Mouse (Mus musculus): ENCODE data around the gene Olfr577. TPM values are rescaled to one million over a fixed set of nuclear protein-coding genes. Genes with fewer than 3 reads are reported as not detected.

The Olfr577 gene
- total and polyA plus RNA-seq, 2 experiments from 2014 or later = not detected

DNA sequence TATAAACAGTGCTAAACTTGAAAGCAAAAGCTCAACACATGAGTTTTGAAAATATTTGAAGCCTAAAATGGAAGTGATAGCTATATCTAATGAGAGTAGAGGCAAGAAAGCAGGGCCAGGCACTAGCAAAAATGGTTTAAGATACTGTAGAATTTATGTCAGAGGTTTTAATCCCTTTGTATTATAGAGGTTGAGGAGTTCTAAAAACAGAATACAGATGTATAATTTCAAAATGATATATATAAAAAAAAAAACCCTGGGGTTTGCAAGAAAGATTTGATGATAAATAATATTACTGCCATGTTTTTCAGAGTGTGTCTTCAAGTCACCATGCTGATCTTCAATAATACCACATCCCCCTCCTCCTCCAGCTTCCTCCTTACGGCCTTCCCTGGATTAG lies 27.6 kb downstream of the Olfr577 start, which contains the start of gene Olfr574:
Gene Olfr574, plus strand, starts transcription at position 301 of the 400 bp plus-strand sequence.
- Histone ChIP-seq H3K4me2 (ENCODE audit: low read depth) (no peak within 1 kb of the TSS), H3K9ac (no peak within 1 kb of the TSS), H3K27me3 (ENCODE audit: insufficient read depth, low read length) (no peaks in the 10 kb centered on the region), H3K4me1 (ENCODE audit: insufficient read depth) (no peaks in the 10 kb centered on the region), H3K36me3 (ENCODE audit: insufficient read depth) (no peaks in the 10 kb centered on the region), H3K27ac (ENCODE audit: low read depth, low read length) (no peak within 1 kb of the TSS), H3K9me3 (ENCODE audit: low read length) (no peaks in the 10 kb centered on the region), H3K4me3 (ENCODE audit: low read depth, low read length) (no peak within 1 kb of the TSS)
- ATAC-seq (no peak), DNase-seq (no peak)
- 100% methylated on average over 1 of the region's 1 CpGs for WGBS
- TF ChIP-seq CTCF (IDR thresholded peaks at IDR 0.05; ENCODE audit: low read depth) = no peak

DNA sequence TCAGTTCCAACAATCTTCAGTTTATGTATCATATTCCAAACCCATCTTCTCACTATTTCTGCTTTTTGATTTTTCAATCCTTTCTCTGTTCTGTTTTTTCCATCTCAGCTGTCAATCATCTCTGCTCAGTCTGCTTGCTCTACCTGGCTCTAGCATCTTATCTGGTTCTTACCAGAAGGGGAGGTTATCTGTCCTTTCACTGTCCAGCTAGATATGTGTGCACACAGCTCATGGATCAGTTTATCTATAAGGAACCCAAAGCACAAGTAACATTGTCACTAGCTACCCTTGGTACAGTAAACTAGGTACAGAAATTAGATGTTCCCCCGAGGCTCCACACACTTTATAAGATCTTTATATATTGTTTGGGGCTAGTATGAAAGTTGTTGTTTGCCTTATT lies 32.3 kb downstream of the Olfr577 start:
- ATAC-seq = no peak
- DNase-seq = no peak
- no peaks in the 10 kb centered on the region for H3K36me3 ChIP-seq (ENCODE audit: insufficient read depth)
- H3K27me3 ChIP-seq (ENCODE audit: insufficient read depth, low read length) = no peaks in the 10 kb centered on the region
- H3K4me1 ChIP-seq (ENCODE audit: insufficient read depth) = no peaks in the 10 kb centered on the region
- H3K4me2 ChIP-seq (ENCODE audit: low read depth) = no peak overlapping the region
- H3K9ac ChIP-seq = no peak overlapping the region
- H3K9me3 ChIP-seq (ENCODE audit: low read length) = no peaks in the 10 kb centered on the region
- no peak overlapping the region for H3K4me3 ChIP-seq (ENCODE audit: low read depth, low read length)
- 92% methylated on average over 1 of the region's 1 CpGs for WGBS
- H3K27ac ChIP-seq (ENCODE audit: low read depth, low read length) = no peak overlapping the region
- TF ChIP-seq CTCF (IDR thresholded peaks at IDR 0.05; ENCODE audit: low read depth) = no peak

DNA sequence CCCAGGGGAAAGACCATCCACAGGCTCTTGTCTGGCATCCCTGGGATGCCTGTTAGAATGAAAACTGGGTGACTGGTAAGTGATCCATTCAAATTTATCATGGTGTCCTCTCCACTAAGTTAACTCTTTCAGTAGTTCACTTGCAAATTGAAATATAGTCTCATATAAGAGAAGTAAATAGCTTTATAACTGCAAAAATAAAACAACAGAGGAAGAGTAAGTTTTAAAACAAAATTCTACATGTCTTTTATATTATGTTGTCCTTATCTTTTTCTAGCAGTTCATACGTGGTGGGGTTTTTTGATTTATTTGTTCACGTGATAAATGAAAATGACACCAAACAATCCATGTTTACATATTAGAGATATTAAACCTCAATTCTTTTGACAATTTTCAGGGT lies 33.3 kb downstream of the Olfr577 start, which contains the start of gene Olfr573-ps1:
Gene Olfr573-ps1, minus strand, starts transcription at position 101 of the 400 bp plus-strand sequence.
- Histone ChIP-seq H3K9me3 (ENCODE audit: low read length) (no peaks in the 10 kb centered on the region), H3K4me1 (ENCODE audit: insufficient read depth) (no peaks in the 10 kb centered on the region), H3K27ac (ENCODE audit: low read depth, low read length) (no peak within 1 kb of the TSS), H3K36me3 (ENCODE audit: insufficient read depth) (no peaks in the 10 kb centered on the region), H3K27me3 (ENCODE audit: insufficient read depth, low read length) (no peaks in the 10 kb centered on the region), H3K4me2 (ENCODE audit: low read depth) (no peak within 1 kb of the TSS), H3K9ac (no peak within 1 kb of the TSS), H3K4me3 (ENCODE audit: low read depth, low read length) (no peak within 1 kb of the TSS)
- DNase-seq (no peak), ATAC-seq (no peak)
- 96% methylated on average over 2 of the region's 2 CpGs for WGBS
- TF ChIP-seq CTCF (IDR thresholded peaks at IDR 0.05; ENCODE audit: low read depth) = no peak

DNA sequence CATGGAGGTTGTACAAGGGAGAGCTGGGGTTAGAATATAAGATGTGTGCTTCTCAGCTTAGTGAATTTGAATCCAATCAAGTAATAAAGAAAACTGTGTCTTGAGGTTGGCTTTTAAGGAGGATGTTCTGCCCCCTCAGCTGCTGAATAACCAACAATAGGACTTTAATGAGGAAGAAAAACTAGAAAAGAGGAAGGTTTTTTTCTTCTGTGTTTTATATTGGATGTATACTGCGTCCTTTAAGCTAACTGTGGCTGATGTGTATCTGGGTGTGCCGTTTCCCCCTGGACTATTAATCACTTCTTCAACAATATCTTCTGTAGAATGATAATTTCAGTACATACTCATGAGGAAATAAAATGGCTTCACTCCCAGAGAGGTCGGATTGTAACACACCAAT lies 48.6 kb downstream of the Olfr577 start:
- DNase-seq = no peak
- Histone ChIP-seq H3K36me3 (ENCODE audit: insufficient read depth) (no peaks in the 10 kb centered on the region), H3K27ac (ENCODE audit: low read depth, low read length) (no peak overlapping the region), H3K27me3 (ENCODE audit: insufficient read depth, low read length) (no peaks in the 10 kb centered on the region), H3K4me2 (ENCODE audit: low read depth) (no peak overlapping the region), H3K9me3 (ENCODE audit: low read length) (no peaks in the 10 kb centered on the region), H3K9ac (no peak overlapping the region), H3K4me3 (ENCODE audit: low read depth, low read length) (no peak overlapping the region), H3K4me1 (ENCODE audit: insufficient read depth) (no peaks in the 10 kb centered on the region)
- TF ChIP-seq CTCF (IDR thresholded peaks at IDR 0.05; ENCODE audit: low read depth) = no peak
- WGBS = 70% methylated on average over 3 of the region's 3 CpGs
- no peak for ATAC-seq

GRCm38 (mm10) chr7:102924109-102924508 lies 51.6 kb downstream of the Olfr577 start, which contains the start of gene Olfr572:
Olfr572 (plus strand) TSS chr7:102924409.
- Histone ChIP-seq H3K36me3 (ENCODE audit: insufficient read depth) (no peaks in the 10 kb centered on the region), H3K4me1 (ENCODE audit: insufficient read depth) (no peaks in the 10 kb centered on the region), H3K9me3 (ENCODE audit: low read length) (no peaks in the 10 kb centered on the region), H3K27ac (ENCODE audit: low read depth, low read length) (no peak within 1 kb of the TSS), H3K4me3 (ENCODE audit: low read depth, low read length) (no peak within 1 kb of the TSS), H3K27me3 (ENCODE audit: insufficient read depth, low read length) (no peaks in the 10 kb centered on the region), H3K9ac (no peak within 1 kb of the TSS), H3K4me2 (ENCODE audit: low read depth) (no peak within 1 kb of the TSS)
- no peak for TF ChIP-seq CTCF (IDR thresholded peaks at IDR 0.05; ENCODE audit: low read depth)
- DNase-seq (no peak), ATAC-seq (no peak)
- 61% methylated on average over 1 of the region's 1 CpGs for WGBS

Other genes with a start within 250 kb of the Olfr577 start
- not detected in 2 replicates for gene Olfr559, start 248.5 kb downstream of the Olfr577 start, total RNA-seq (2014; rRNA removed)
- gene Olfr559, start 248.5 kb downstream of the Olfr577 start, polyA plus RNA-seq (2015; fragmentation: Nextera tagmentation; extraction: Ambion mirVana) = not detected in 2 replicates
- not detected in 2 replicates for gene Olfr560, start 216.6 kb downstream of the Olfr577 start, total RNA-seq (2014; rRNA removed)
- not detected in 2 replicates for gene Olfr560, start 216.6 kb downstream of the Olfr577 start, polyA plus RNA-seq (2015; fragmentation: Nextera tagmentation; extraction: Ambion mirVana)
- not detected in 2 replicates for gene Olfr78, start 216.5 kb downstream of the Olfr577 start, total RNA-seq (2014; rRNA removed)
- 0.04 TPM in 1 of 2 replicates, not detected in the other for gene Olfr78, start 216.5 kb downstream of the Olfr577 start, polyA plus RNA-seq (2015; fragmentation: Nextera tagmentation; extraction: Ambion mirVana)
- gene Olfr561, start 204.7 kb downstream of the Olfr577 start, total RNA-seq (2014; rRNA removed) = not detected in 2 replicates
- not detected in 2 replicates for gene Olfr561, start 204.7 kb downstream of the Olfr577 start, polyA plus RNA-seq (2015; fragmentation: Nextera tagmentation; extraction: Ambion mirVana)
- not detected in 2 replicates for gene Olfr564, start 172.5 kb downstream of the Olfr577 start, total RNA-seq (2014; rRNA removed)
- gene Olfr564, start 172.5 kb downstream of the Olfr577 start, polyA plus RNA-seq (2015; fragmentation: Nextera tagmentation; extraction: Ambion mirVana) = not detected in 2 replicates
- not detected in 2 replicates for gene Olfr566, start 117.2 kb downstream of the Olfr577 start, total RNA-seq (2014; rRNA removed)
- gene Olfr566, start 117.2 kb downstream of the Olfr577 start, polyA plus RNA-seq (2015; fragmentation: Nextera tagmentation; extraction: Ambion mirVana) = not detected in 2 replicates
- gene Olfr568, start 98.8 kb downstream of the Olfr577 start, total RNA-seq (2014; rRNA removed) = not detected in 2 replicates
- gene Olfr568, start 98.8 kb downstream of the Olfr577 start, polyA plus RNA-seq (2015; fragmentation: Nextera tagmentation; extraction: Ambion mirVana) = not detected in 2 replicates
- not detected in 2 replicates for gene Olfr569, start 85.1 kb downstream of the Olfr577 start, total RNA-seq (2014; rRNA removed)
- gene Olfr569, start 85.1 kb downstream of the Olfr577 start, polyA plus RNA-seq (2015; fragmentation: Nextera tagmentation; extraction: Ambion mirVana) = not detected in 2 replicates
- not detected in 2 replicates for gene Olfr570, start 81.4 kb downstream of the Olfr577 start, total RNA-seq (2014; rRNA removed)
- 0.23 TPM in 1 of 2 replicates, not detected in the other for gene Olfr570, start 81.4 kb downstream of the Olfr577 start, polyA plus RNA-seq (2015; fragmentation: Nextera tagmentation; extraction: Ambion mirVana)
- not detected in 2 replicates for gene Olfr571, start 58.4 kb downstream of the Olfr577 start, total RNA-seq (2014; rRNA removed)
- not detected in 2 replicates for gene Olfr571, start 58.4 kb downstream of the Olfr577 start, polyA plus RNA-seq (2015; fragmentation: Nextera tagmentation; extraction: Ambion mirVana)
- gene Olfr572, start 51.5 kb downstream of the Olfr577 start, total RNA-seq (2014; rRNA removed) = not detected in 2 replicates
- not detected in 2 replicates for gene Olfr572, start 51.5 kb downstream of the Olfr577 start, polyA plus RNA-seq (2015; fragmentation: Nextera tagmentation; extraction: Ambion mirVana)
- gene Olfr573-ps1, start 33.4 kb downstream of the Olfr577 start, total RNA-seq (2014; rRNA removed) = not detected in 2 replicates
- gene Olfr573-ps1, start 33.4 kb downstream of the Olfr577 start, polyA plus RNA-seq (2015; fragmentation: Nextera tagmentation; extraction: Ambion mirVana) = not detected in 2 replicates
- not detected in 2 replicates for gene Olfr574, start 27.5 kb downstream of the Olfr577 start, total RNA-seq (2014; rRNA removed)
- gene Olfr574, start 27.5 kb downstream of the Olfr577 start, polyA plus RNA-seq (2015; fragmentation: Nextera tagmentation; extraction: Ambion mirVana) = not detected in 2 replicates
- gene Olfr575, start 17.2 kb downstream of the Olfr577 start, total RNA-seq (2014; rRNA removed) = not detected in 2 replicates
- gene Olfr575, start 17.2 kb downstream of the Olfr577 start, polyA plus RNA-seq (2015; fragmentation: Nextera tagmentation; extraction: Ambion mirVana) = not detected in 2 replicates
- gene Olfr576, start 13.3 kb downstream of the Olfr577 start, total RNA-seq (2014; rRNA removed) = not detected in 2 replicates
- gene Olfr576, start 13.3 kb downstream of the Olfr577 start, polyA plus RNA-seq (2015; fragmentation: Nextera tagmentation; extraction: Ambion mirVana) = not detected in 2 replicates
- not detected in 2 replicates for gene Olfr578, start 13.4 kb upstream of the Olfr577 start, total RNA-seq (2014; rRNA removed)
- gene Olfr578, start 13.4 kb upstream of the Olfr577 start, polyA plus RNA-seq (2015; fragmentation: Nextera tagmentation; extraction: Ambion mirVana) = not detected in 2 replicates
- not detected in 2 replicates for gene Olfr582, start 62.1 kb upstream of the Olfr577 start, total RNA-seq (2014; rRNA removed)
- not detected in 2 replicates for gene Olfr582, start 62.1 kb upstream of the Olfr577 start, polyA plus RNA-seq (2015; fragmentation: Nextera tagmentation; extraction: Ambion mirVana)
- gene Olfr583, start 75.4 kb upstream of the Olfr577 start, total RNA-seq (2014; rRNA removed) = not detected in 2 replicates
- not detected in 2 replicates for gene Olfr583, start 75.4 kb upstream of the Olfr577 start, polyA plus RNA-seq (2015; fragmentation: Nextera tagmentation; extraction: Ambion mirVana)
- not detected in 2 replicates for gene Olfr584, start 105.9 kb upstream of the Olfr577 start, total RNA-seq (2014; rRNA removed)
- not detected in 2 replicates for gene Olfr584, start 105.9 kb upstream of the Olfr577 start, polyA plus RNA-seq (2015; fragmentation: Nextera tagmentation; extraction: Ambion mirVana)
- gene Olfr585, start 121.8 kb upstream of the Olfr577 start, total RNA-seq (2014; rRNA removed) = not detected in 2 replicates
- gene Olfr585, start 121.8 kb upstream of the Olfr577 start, polyA plus RNA-seq (2015; fragmentation: Nextera tagmentation; extraction: Ambion mirVana) = not detected in 2 replicates
- not detected in 2 replicates for gene Olfr586, start 149.7 kb upstream of the Olfr577 start, total RNA-seq (2014; rRNA removed)
- gene Olfr586, start 149.7 kb upstream of the Olfr577 start, polyA plus RNA-seq (2015; fragmentation: Nextera tagmentation; extraction: Ambion mirVana) = not detected in 2 replicates
- gene Olfr588-ps1, start 164.9 kb upstream of the Olfr577 start, total RNA-seq (2014; rRNA removed) = not detected in 2 replicates
- not detected in 2 replicates for gene Olfr588-ps1, start 164.9 kb upstream of the Olfr577 start, polyA plus RNA-seq (2015; fragmentation: Nextera tagmentation; extraction: Ambion mirVana)
- gene Olfr589, start 180.4 kb upstream of the Olfr577 start, total RNA-seq (2014; rRNA removed) = not detected in 2 replicates
- not detected in 2 replicates for gene Olfr589, start 180.4 kb upstream of the Olfr577 start, polyA plus RNA-seq (2015; fragmentation: Nextera tagmentation; extraction: Ambion mirVana)
- gene Olfr591, start 202.4 kb upstream of the Olfr577 start, total RNA-seq (2014; rRNA removed) = not detected in 2 replicates
- gene Olfr591, start 202.4 kb upstream of the Olfr577 start, polyA plus RNA-seq (2015; fragmentation: Nextera tagmentation; extraction: Ambion mirVana) = not detected in 2 replicates
- gene Olfr592, start 208.9 kb upstream of the Olfr577 start, total RNA-seq (2014; rRNA removed) = not detected in 2 replicates
- not detected in 2 replicates for gene Olfr592, start 208.9 kb upstream of the Olfr577 start, polyA plus RNA-seq (2015; fragmentation: Nextera tagmentation; extraction: Ambion mirVana)
- gene Olfr593, start 235.9 kb upstream of the Olfr577 start, total RNA-seq (2014; rRNA removed) = not detected in 2 replicates
- not detected in 2 replicates for gene Olfr593, start 235.9 kb upstream of the Olfr577 start, polyA plus RNA-seq (2015; fragmentation: Nextera tagmentation; extraction: Ambion mirVana)
- gene Olfr594, start 241.1 kb upstream of the Olfr577 start, total RNA-seq (2014; rRNA removed) = not detected in 2 replicates
- gene Olfr594, start 241.1 kb upstream of the Olfr577 start, polyA plus RNA-seq (2015; fragmentation: Nextera tagmentation; extraction: Ambion mirVana) = not detected in 2 replicates

Measured in forebrain, postnatal 0 days (tissue).